Mouse (Mus musculus) forebrain, embryonic 13.5 days (tissue): ENCODE results near the gene Cntrl. TPM values are rescaled to one million over a fixed set of nuclear protein-coding genes. Genes with fewer than 3 reads are reported as not detected.

Experiments
- ATAC-seq: fragments of 200-750 bp; cut with Nextera tagmentation; 2 replicates; pipeline ENCODE4 v1.8.0; 2017
- H3K27ac ChIP-seq: fragments of 300-500 bp; sonication (generic); 2 replicates; pipeline ENCODE4 v1.5.1; 2015; ENCODE audit warnings: inconsistent platforms, mild to moderate bottlenecking, moderate library complexity
- H3K27me3 ChIP-seq: fragments of 300-500 bp; sonication (generic); 2 replicates; pipeline ENCODE4 v1.6.1; 2015; ENCODE audit warnings: mild to moderate bottlenecking, inconsistent platforms
- H3K36me3 ChIP-seq: fragments of 300-500 bp; sonication (generic); 2 replicates; pipeline ENCODE4 v1.6.1; 2015; ENCODE audit warnings: mild to moderate bottlenecking, inconsistent platforms; ENCODE audit not compliant: poor library complexity, severe bottlenecking
- H3K4me1 ChIP-seq: fragments of 300-500 bp; sonication (generic); 2 replicates; pipeline ENCODE4 v1.6.1; 2015; ENCODE audit warnings: inconsistent platforms
- H3K4me2 ChIP-seq: fragments of 300-500 bp; sonication (generic); 2 replicates; pipeline ENCODE4 v1.6.1; 2015; ENCODE audit warnings: inconsistent platforms, mild to moderate bottlenecking, moderate library complexity
- H3K4me3 ChIP-seq: fragments of 300-500 bp; sonication (generic); 2 replicates; pipeline ENCODE4 v1.5.1; 2015; ENCODE audit warnings: mild to moderate bottlenecking, inconsistent platforms
- H3K9ac ChIP-seq: fragments of 300-500 bp; sonication (generic); 2 replicates; pipeline ENCODE4 v1.6.1; 2015; ENCODE audit warnings: mild to moderate bottlenecking, inconsistent platforms
- H3K9me3 ChIP-seq: fragments of 300-500 bp; sonication (generic); replicated peaks from 2 replicates; pipeline ENCODE4 v1.6.1; 2016; ENCODE audit warnings: inconsistent platforms
- WGBS: fragments of 180-500 bp; shearing (Covaris S2); methylation state at CpG from one replicate; pipeline ENCODE4 v1.1.7; 2015; 5-methylcytosine and 5-hydroxymethylcytosine counted together
- polyA plus RNA-seq: library from polyadenylated mRNA; unstranded; fragments of >200 nt; fragmentation: Nextera tagmentation; extraction: Ambion mirVana; gene quantifications from 2 replicates; pipeline ENCODE4 v1.2.1, GENCODE M21; 2015

Gene Cntrl
- polyA plus RNA-seq = 27.8 and 30.2 TPM in 2 replicates

GRCm38 (mm10) chr2:35109141-35109923 lies at the start of gene Cntrl:
Gene Cntrl, plus strand, starts transcription at chr2:35109492.
- Histone ChIP-seq H3K9me3 (no peaks in the 10 kb centered on the region), H3K4me3 (peak within 1 kb of the TSS; percentile 80), H3K27ac (peak within 1 kb of the TSS; percentile 79), H3K4me1 (peaks cover 6% of the 10 kb centered on the region), H3K36me3 (no peaks in the 10 kb centered on the region; the same call in 1 of the 2 replicates), H3K4me2 (peak within 1 kb of the TSS; percentile 73), H3K9ac (peak within 1 kb of the TSS; percentile 76), H3K27me3 (no peaks in the 10 kb centered on the region)
- WGBS = under 1% methylated on average over 60 of the region's 62 CpGs
- ATAC-seq = peak; percentile 97

GRCm38 (mm10) chr2:35060256-35060655 lies 49.0 kb upstream of the Cntrl start:
- H3K9ac ChIP-seq = no peak overlapping the region
- ATAC-seq = no peak
- no peaks in the 10 kb centered on the region for H3K27me3 ChIP-seq
- no peaks in the 10 kb centered on the region for H3K4me1 ChIP-seq
- no peak overlapping the region for H3K27ac ChIP-seq
- no peak overlapping the region for H3K4me2 ChIP-seq
- WGBS = 89% methylated on average over 5 of the region's 5 CpGs
- H3K9me3 ChIP-seq = no peaks in the 10 kb centered on the region
- H3K4me3 ChIP-seq = no peak overlapping the region
- no peaks in the 10 kb centered on the region for H3K36me3 ChIP-seq

GRCm38 (mm10) chr2:35060897-35061296 lies 48.4 kb upstream of the Cntrl start:
- no peak for ATAC-seq
- no peaks in the 10 kb centered on the region for H3K4me1 ChIP-seq
- H3K4me3 ChIP-seq = no peak overlapping the region
- H3K9me3 ChIP-seq = no peaks in the 10 kb centered on the region
- no peaks in the 10 kb centered on the region for H3K36me3 ChIP-seq
- no peaks in the 10 kb centered on the region for H3K27me3 ChIP-seq
- no peak overlapping the region for H3K9ac ChIP-seq
- H3K27ac ChIP-seq = no peak overlapping the region
- no peak overlapping the region for H3K4me2 ChIP-seq
- 84% methylated on average over 6 of the region's 6 CpGs for WGBS

GRCm38 (mm10) chr2:35061338-35061737 lies 48.0 kb upstream of the Cntrl start, which contains the start of gene Hc:
Gene Hc, minus strand, starts transcription at chr2:35061438.
- no peak for ATAC-seq
- Histone ChIP-seq H3K4me1 (no peaks in the 10 kb centered on the region), H3K9ac (no peak within 1 kb of the TSS), H3K36me3 (no peaks in the 10 kb centered on the region), H3K4me3 (no peak within 1 kb of the TSS), H3K9me3 (no peaks in the 10 kb centered on the region), H3K27me3 (no peaks in the 10 kb centered on the region), H3K27ac (no peak within 1 kb of the TSS), H3K4me2 (no peak within 1 kb of the TSS)
- WGBS = 86% methylated on average over 5 of the region's 5 CpGs

GRCm38 (mm10) chr2:35063333-35064030 lies 45.8 kb upstream of the Cntrl start:
- 94% methylated on average over 6 of the region's 6 CpGs for WGBS
- Histone ChIP-seq H3K27ac (no peak overlapping the region), H3K9ac (no peak overlapping the region), H3K4me3 (no peak overlapping the region), H3K4me1 (no peaks in the 10 kb centered on the region), H3K36me3 (no peaks in the 10 kb centered on the region), H3K27me3 (no peaks in the 10 kb centered on the region), H3K4me2 (no peak overlapping the region), H3K9me3 (no peaks in the 10 kb centered on the region)
- ATAC-seq = no peak

GRCm38 (mm10) chr2:35066525-35067082 lies 42.7 kb upstream of the Cntrl start:
- H3K27ac ChIP-seq = no peak overlapping the region
- WGBS = 90% methylated on average over 13 of the region's 13 CpGs
- H3K9ac ChIP-seq = no peak overlapping the region
- H3K4me3 ChIP-seq = no peak overlapping the region
- no peaks in the 10 kb centered on the region for H3K9me3 ChIP-seq
- H3K27me3 ChIP-seq = no peaks in the 10 kb centered on the region
- H3K4me2 ChIP-seq = no peak overlapping the region
- no peaks in the 10 kb centered on the region for H3K4me1 ChIP-seq
- no peak for ATAC-seq
- H3K36me3 ChIP-seq = no peaks in the 10 kb centered on the region

- Histone ChIP-seq H3K27ac (no peak overlapping the region), H3K4me1 (no peaks in the 10 kb centered on the region), H3K9ac (no peak overlapping the region), H3K9me3 (no peaks in the 10 kb centered on the region), H3K4me3 (no peak overlapping the region), H3K27me3 (no peaks in the 10 kb centered on the region), H3K4me2 (no peak overlapping the region), H3K36me3 (no peaks in the 10 kb centered on the region)
- ATAC-seq = no peak
- WGBS = 91% methylated on average over 11 of the region's 11 CpGs
Measured at GRCm38 (mm10) chr2:35067117-35067516, 42.2 kb upstream of the Cntrl start.

GRCm38 (mm10) chr2:35069124-35069523 lies 40.2 kb upstream of the Cntrl start:
- Histone ChIP-seq H3K9me3 (no peaks in the 10 kb centered on the region), H3K4me3 (no peak overlapping the region), H3K9ac (no peak overlapping the region), H3K4me1 (no peaks in the 10 kb centered on the region), H3K4me2 (no peak overlapping the region), H3K27me3 (no peaks in the 10 kb centered on the region), H3K36me3 (no peaks in the 10 kb centered on the region), H3K27ac (no peak overlapping the region)
- no peak for ATAC-seq
- 98% methylated on average over 1 of the region's 1 CpGs for WGBS

- Histone ChIP-seq H3K4me3 (no peak overlapping the region), H3K27me3 (no peaks in the 10 kb centered on the region), H3K9ac (no peak overlapping the region), H3K9me3 (no peaks in the 10 kb centered on the region), H3K4me2 (no peak overlapping the region), H3K4me1 (no peaks in the 10 kb centered on the region), H3K36me3 (no peaks in the 10 kb centered on the region), H3K27ac (no peak overlapping the region)
- ATAC-seq = no peak
- WGBS = 89% methylated on average over 4 of the region's 4 CpGs
Measured at GRCm38 (mm10) chr2:35070275-35070674, 39.0 kb upstream of the Cntrl start.

- no peaks in the 10 kb centered on the region for H3K9me3 ChIP-seq
- H3K4me2 ChIP-seq = no peak overlapping the region
- H3K27ac ChIP-seq = no peak overlapping the region
- H3K9ac ChIP-seq = no peak overlapping the region
- H3K4me1 ChIP-seq = no peaks in the 10 kb centered on the region
- no peaks in the 10 kb centered on the region for H3K36me3 ChIP-seq
- WGBS = 64% methylated on average over 2 of the region's 2 CpGs
- no peak overlapping the region for H3K4me3 ChIP-seq
- ATAC-seq = no peak
- no peaks in the 10 kb centered on the region for H3K27me3 ChIP-seq
Measured at GRCm38 (mm10) chr2:35072547-35072946, 36.7 kb upstream of the Cntrl start.

- Histone ChIP-seq H3K27ac (no peak overlapping the region), H3K9ac (no peak overlapping the region), H3K9me3 (no peaks in the 10 kb centered on the region), H3K4me1 (no peaks in the 10 kb centered on the region), H3K36me3 (no peaks in the 10 kb centered on the region), H3K4me3 (no peak overlapping the region), H3K4me2 (no peak overlapping the region), H3K27me3 (no peaks in the 10 kb centered on the region)
- ATAC-seq = no peak
- 90% methylated on average over 3 of the region's 3 CpGs for WGBS
Measured at GRCm38 (mm10) chr2:35074328-35074727, 35.0 kb upstream of the Cntrl start.

GRCm38 (mm10) chr2:35079166-35079565 lies 30.1 kb upstream of the Cntrl start:
- no peaks in the 10 kb centered on the region for H3K27me3 ChIP-seq
- no peak overlapping the region for H3K27ac ChIP-seq
- H3K4me2 ChIP-seq = no peak overlapping the region
- WGBS = 73% methylated on average over 6 of the region's 6 CpGs
- no peaks in the 10 kb centered on the region for H3K36me3 ChIP-seq
- no peaks in the 10 kb centered on the region for H3K9me3 ChIP-seq
- H3K9ac ChIP-seq = no peak overlapping the region
- H3K4me1 ChIP-seq = no peaks in the 10 kb centered on the region
- H3K4me3 ChIP-seq = no peak overlapping the region
- ATAC-seq = no peak
